Mouse (Mus musculus) lung, embryonic 14.5 days (tissue): ENCODE measurements at regions not wholly inside any gene's neighbourhood (a gene's known extent, or its start where the extent isn't known, plus 50 kb on each side); places are given as distances from the start of the nearest gene placed in this dataset.

Experiments
- ATAC-seq: fragments of 200-750 bp; cut with Nextera tagmentation; 2 replicates; pipeline ENCODE4 v1.8.0; 2017; ENCODE audit warnings: mild to moderate bottlenecking, moderate TSS enrichment, moderate library complexity; ENCODE audit not compliant: insufficient read depth
- DNase-seq: peaks from one replicate; pipeline ENCODE4 v3.0.0-alpha.2; 2015
- H3K27ac ChIP-seq: fragments of 300-500 bp; sonication (generic); 2 replicates; pipeline ENCODE4 v1.5.1; 2014; ENCODE audit warnings: low read depth, mild to moderate bottlenecking, moderate library complexity
- H3K27me3 ChIP-seq: fragments of 300-500 bp; sonication (generic); 2 replicates; pipeline ENCODE4 v1.6.1; 2014; ENCODE audit warnings: low read length, control low read depth; ENCODE audit not compliant: insufficient read depth
- H3K36me3 ChIP-seq: fragments of 300-500 bp; sonication (generic); 2 replicates; pipeline ENCODE4 v1.6.1; 2014; ENCODE audit warnings: control low read depth; ENCODE audit not compliant: insufficient read depth
- H3K4me1 ChIP-seq: fragments of 300-500 bp; sonication (generic); 2 replicates; pipeline ENCODE4 v1.6.1; 2014; ENCODE audit warnings: antibody characterized with exemption, control low read depth; ENCODE audit not compliant: insufficient read depth
- H3K4me2 ChIP-seq: fragments of 300-500 bp; sonication (generic); 2 replicates; pipeline ENCODE4 v1.6.1; 2014; ENCODE audit warnings: mild to moderate bottlenecking
- H3K4me3 ChIP-seq: fragments of 300-500 bp; sonication (generic); 2 replicates; pipeline ENCODE4 v1.5.1; 2014; ENCODE audit warnings: low read depth, low read length
- H3K9ac ChIP-seq: fragments of 300-500 bp; sonication (generic); 2 replicates; pipeline ENCODE4 v1.6.1; 2014
- H3K9me3 ChIP-seq: fragments of 300-500 bp; sonication (generic); 2 replicates; pipeline ENCODE4 v1.6.1; 2016; ENCODE audit warnings: low read depth, low read length, control low read depth
- CTCF ChIP-seq: IDR thresholded peaks from 2 replicates; pipeline ENCODE4 v1.5.1; 2016; ENCODE audit warnings: antibody characterized with exemption, low read depth
- WGBS: fragments of 180-500 bp; shearing (Covaris S2); extraction: QIAGEN DNeasy Blood & Tissue Kit; methylation state at CpG from one replicate; pipeline ENCODE4 v1.1.7; 2014; 5-methylcytosine and 5-hydroxymethylcytosine counted together

DNA sequence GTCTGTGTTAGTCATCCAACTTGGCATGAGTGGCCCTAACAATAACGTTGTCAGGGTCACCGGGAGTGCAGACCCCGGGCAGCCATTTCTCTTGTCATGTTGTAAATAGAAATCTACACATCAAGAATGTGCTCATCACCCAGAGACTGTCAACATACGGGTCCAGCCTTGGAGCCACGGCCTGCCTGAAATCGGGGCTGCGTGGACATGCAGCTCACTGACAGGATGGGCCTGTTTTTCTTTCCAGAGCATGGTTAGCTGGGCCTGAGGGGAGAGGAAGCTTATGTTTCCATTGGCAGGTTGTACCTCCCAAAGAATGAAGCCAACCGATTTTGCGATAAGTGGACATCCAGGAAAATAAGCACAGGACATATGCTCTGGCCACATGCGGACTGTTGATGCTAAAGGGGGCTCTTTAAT is 101.1 kb downstream of the Spata18 start:
- 58% methylated on average over 10 of the region's 10 CpGs for WGBS
- no peaks in the 10 kb centered on the region for H3K9me3 ChIP-seq
- peaks cover 6% of the 10 kb centered on the region; the same call in 1 of the 2 replicates for H3K4me1 ChIP-seq
- no peak overlapping the region for H3K4me3 ChIP-seq
- no peak; the same call in 1 of the 2 replicates for ATAC-seq
- no peak overlapping the region for H3K27ac ChIP-seq
- H3K9ac ChIP-seq = no peak overlapping the region
- DNase-seq = peak; percentile 54
- no peak for TF ChIP-seq CTCF
- H3K36me3 ChIP-seq = no peaks in the 10 kb centered on the region
- H3K27me3 ChIP-seq = no peaks in the 10 kb centered on the region
- no peak overlapping the region for H3K4me2 ChIP-seq

DNA sequence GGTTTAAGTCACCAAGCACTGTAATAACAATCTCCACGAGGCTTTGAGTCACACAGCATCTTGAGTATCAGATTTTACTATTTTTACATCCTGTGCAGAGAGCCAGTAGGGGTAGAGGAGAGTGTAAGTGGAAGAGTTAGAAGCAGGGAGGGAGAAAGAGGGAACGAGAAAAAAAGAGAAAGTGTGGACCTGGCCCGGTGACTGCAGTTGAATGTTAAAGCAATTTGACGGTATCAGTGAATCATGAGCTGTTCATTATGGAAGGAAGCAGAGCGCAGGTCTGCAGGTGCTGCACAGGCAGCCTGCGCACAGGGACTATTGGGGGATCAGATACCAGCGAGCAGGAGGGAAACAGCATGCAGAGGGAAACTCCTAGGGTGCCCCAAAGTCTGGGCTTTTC is 102.6 kb downstream of the Spata18 start:
- no peaks in the 10 kb centered on the region for H3K9me3 ChIP-seq
- H3K9ac ChIP-seq = no peak overlapping the region
- H3K27ac ChIP-seq = no peak overlapping the region
- WGBS = 57% methylated on average over 7 of the region's 7 CpGs
- no peak for TF ChIP-seq CTCF
- no peak overlapping the region for H3K4me3 ChIP-seq
- H3K4me2 ChIP-seq = no peak overlapping the region
- peaks cover 6% of the 10 kb centered on the region; the same call in 1 of the 2 replicates for H3K4me1 ChIP-seq
- DNase-seq (no peak), ATAC-seq (no peak)
- no peaks in the 10 kb centered on the region for H3K36me3 ChIP-seq
- H3K27me3 ChIP-seq = no peaks in the 10 kb centered on the region

DNA sequence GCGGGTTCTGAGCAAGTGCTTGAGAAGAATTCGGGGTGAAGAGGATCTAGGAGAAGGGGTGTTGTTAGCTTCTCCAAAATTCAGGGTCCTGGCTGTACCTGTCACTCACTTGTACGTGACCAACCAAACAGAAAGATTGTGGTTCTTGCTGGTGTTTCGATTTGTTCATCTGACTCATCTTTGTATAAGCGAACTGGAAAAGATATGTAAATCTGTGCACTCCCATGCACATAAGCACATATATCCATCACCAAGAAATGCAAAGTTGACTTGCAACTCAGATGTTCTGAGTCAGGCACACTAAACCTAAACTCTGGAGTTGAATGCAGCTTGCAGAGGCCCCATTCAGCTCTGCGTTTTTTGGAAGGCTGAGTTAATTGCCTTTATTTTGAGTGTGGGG is 107.4 kb downstream of the Spata18 start:
- no peak for TF ChIP-seq CTCF
- no peak overlapping the region for H3K9ac ChIP-seq

DNA sequence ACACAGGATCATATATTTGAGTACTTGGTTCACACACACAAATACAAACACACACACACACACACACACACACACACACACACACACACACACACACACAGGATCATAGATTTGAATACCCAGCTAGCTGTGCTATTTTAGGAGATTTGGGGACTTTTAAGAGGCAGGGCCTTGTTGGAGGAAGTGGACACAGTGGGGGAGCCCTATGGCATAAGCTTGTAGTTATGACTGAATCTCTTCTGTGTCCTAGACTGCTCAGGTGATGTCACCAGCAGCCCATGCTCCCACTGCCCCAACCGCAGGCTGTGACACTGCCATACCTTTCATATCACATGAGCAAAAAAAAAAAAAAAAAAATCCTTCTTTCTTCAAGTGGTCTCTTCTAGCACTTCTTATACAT is 110.1 kb downstream of the Spata18 start:
- DNase-seq (no peak), ATAC-seq (no peak)
- WGBS = 63% methylated on average over 1 of the region's 1 CpGs
- Histone ChIP-seq H3K36me3 (no peaks in the 10 kb centered on the region), H3K27ac (no peak overlapping the region), H3K4me2 (no peak overlapping the region), H3K9me3 (no peaks in the 10 kb centered on the region), H3K27me3 (no peaks in the 10 kb centered on the region), H3K4me1 (peaks cover 4% of the 10 kb centered on the region), H3K9ac (no peak overlapping the region), H3K4me3 (no peak overlapping the region)
- TF ChIP-seq CTCF = no peak

More for the DNA sequence above, 107.4 kb downstream of the Spata18 start:
- H3K4me2 ChIP-seq = no peak overlapping the region
- H3K27me3 ChIP-seq = no peaks in the 10 kb centered on the region
- H3K4me1 ChIP-seq = peaks cover 3% of the 10 kb centered on the region; the same call in 1 of the 2 replicates
- no peak for ATAC-seq
- WGBS = 80% methylated on average over 6 of the region's 6 CpGs
- no peaks in the 10 kb centered on the region for H3K36me3 ChIP-seq
- no peak for DNase-seq
- H3K4me3 ChIP-seq = no peak overlapping the region
- H3K27ac ChIP-seq = no peak overlapping the region
- H3K9me3 ChIP-seq = no peaks in the 10 kb centered on the region

DNA sequence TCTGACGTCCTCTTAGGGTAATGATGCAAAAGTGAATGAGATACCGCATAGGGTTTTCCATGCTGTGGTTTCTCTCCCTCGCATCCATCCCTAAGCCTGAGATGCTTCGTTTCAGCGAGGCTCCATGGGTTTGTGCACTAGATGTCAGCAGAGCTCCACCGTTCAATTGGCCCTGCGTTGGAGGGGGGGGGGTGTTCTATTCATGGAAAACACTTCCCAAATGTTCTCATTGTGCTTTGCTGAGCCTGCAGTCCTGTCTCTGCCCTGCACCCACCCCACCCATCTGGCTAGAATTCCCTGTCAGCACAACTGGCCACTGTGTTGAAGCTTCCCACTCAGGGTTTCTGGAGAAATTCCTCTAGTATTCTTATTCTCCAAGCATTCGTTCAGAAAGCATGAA is 110.5 kb downstream of the Spata18 start:
- ATAC-seq = peak; percentile 83; the same call in 1 of the 2 replicates

DNA sequence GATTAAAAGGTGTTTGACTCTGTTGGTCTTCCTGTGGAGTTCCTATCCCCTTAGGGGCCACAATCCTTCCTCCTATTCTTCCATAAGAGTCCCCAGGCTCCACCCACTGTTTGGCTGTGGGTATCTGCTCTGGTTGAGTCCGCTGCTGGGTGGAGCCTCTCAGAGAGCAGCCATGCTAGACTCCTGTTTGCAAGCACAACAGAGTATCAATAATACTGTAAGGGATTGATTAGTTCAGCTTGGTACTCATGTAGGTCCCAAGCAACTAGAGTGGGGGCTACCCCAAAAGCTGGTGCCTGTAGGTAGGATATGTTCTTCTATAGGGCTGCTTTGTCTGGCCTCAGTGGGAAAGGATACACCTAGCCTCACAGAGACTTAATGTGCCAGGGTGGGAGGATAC is 113.0 kb downstream of the Spata18 start:
- TF ChIP-seq CTCF = no peak
- Histone ChIP-seq H3K9ac (no peak overlapping the region), H3K4me1 (peaks cover 5% of the 10 kb centered on the region), H3K27ac (no peak overlapping the region), H3K4me3 (no peak overlapping the region), H3K9me3 (no peaks in the 10 kb centered on the region), H3K36me3 (no peaks in the 10 kb centered on the region), H3K4me2 (no peak overlapping the region), H3K27me3 (no peaks in the 10 kb centered on the region)
- 71% methylated on average over 1 of the region's 1 CpGs for WGBS
- ATAC-seq (no peak), DNase-seq (no peak)

More for the DNA sequence above, 110.5 kb downstream of the Spata18 start:
- Histone ChIP-seq H3K9me3 (no peaks in the 10 kb centered on the region), H3K27ac (no peak overlapping the region), H3K9ac (no peak overlapping the region), H3K4me2 (no peak overlapping the region), H3K36me3 (no peaks in the 10 kb centered on the region), H3K4me3 (no peak overlapping the region), H3K27me3 (no peaks in the 10 kb centered on the region), H3K4me1 (peaks cover 5% of the 10 kb centered on the region)
- 19% methylated on average over 8 of the region's 8 CpGs for WGBS
- TF ChIP-seq CTCF = peak; percentile 81
- DNase-seq = peak; percentile 84

DNA sequence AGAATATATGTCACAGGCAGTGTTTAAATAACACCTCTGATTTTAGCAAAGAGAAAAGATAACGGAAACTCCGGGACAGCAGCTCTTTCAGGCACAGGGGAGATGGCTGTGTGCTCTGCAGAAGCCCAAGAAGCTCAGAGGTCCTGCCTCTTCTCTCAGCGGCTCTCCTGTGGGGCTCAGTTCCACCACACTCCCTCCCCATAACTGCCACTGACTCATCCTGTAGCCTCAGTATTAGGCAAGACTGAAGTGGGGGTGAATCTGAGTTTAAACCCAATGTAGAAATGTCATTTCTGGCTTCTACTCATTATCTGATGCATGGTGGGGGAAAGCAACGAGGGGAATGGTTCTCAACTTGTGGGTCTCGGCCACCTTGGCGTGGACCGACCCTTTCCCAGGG is 114.3 kb downstream of the Spata18 start:
- Histone ChIP-seq H3K4me2 (no peak overlapping the region), H3K4me3 (no peak overlapping the region), H3K9me3 (no peaks in the 10 kb centered on the region), H3K4me1 (peaks cover 5% of the 10 kb centered on the region), H3K27me3 (no peaks in the 10 kb centered on the region), H3K36me3 (no peaks in the 10 kb centered on the region), H3K9ac (no peak overlapping the region), H3K27ac (no peak overlapping the region)
- DNase-seq = no peak
- TF ChIP-seq CTCF = no peak
- WGBS = 62% methylated on average over 7 of the region's 7 CpGs
- ATAC-seq = no peak

DNA sequence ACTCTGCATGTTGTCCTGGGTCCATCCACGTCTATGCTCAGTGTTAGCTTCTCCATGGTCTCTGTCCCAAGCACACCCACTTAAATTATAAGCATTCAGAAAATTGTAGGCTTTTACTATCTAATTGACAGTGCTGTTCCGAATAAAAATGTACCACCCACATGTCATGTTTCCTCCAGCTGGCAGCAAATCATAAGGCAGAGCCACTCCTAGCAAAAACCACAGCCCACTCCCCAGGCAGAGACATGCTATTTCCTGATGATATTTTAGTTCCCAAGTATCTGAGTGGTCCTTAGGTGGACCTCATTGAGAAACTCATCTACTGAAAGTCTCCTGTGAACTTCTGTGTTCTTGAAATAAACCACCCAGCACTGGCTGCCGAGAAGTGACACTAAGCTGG is 117.1 kb downstream of the Spata18 start:
- Histone ChIP-seq H3K9me3 (peaks cover 5% of the 10 kb centered on the region; the same call in 1 of the 2 replicates), H3K27me3 (no peaks in the 10 kb centered on the region), H3K36me3 (no peaks in the 10 kb centered on the region), H3K4me1 (peaks cover 2% of the 10 kb centered on the region; the same call in 1 of the 2 replicates), H3K9ac (no peak overlapping the region), H3K27ac (no peak overlapping the region), H3K4me3 (no peak overlapping the region), H3K4me2 (no peak overlapping the region)
- WGBS = 60% methylated on average over 3 of the region's 3 CpGs
- no peak for TF ChIP-seq CTCF
- DNase-seq (no peak), ATAC-seq (no peak)
